Mouse (Mus musculus) MEL (cell line): Measurements from ENCODE around the gene Fnbp4. TPM values are rescaled to one million over a fixed set of nuclear protein-coding genes. Genes with fewer than 3 reads are reported as not detected.

Source experiments
- DNase-seq: peaks from one replicate; pipeline ENCODE4 v3.0.0; 2011; ENCODE audit warnings: low read depth, low spot score
- H3K27ac ChIP-seq: 2 replicates; pipeline ENCODE4 v1.5.1; 2012; ENCODE audit warnings: low read depth, mild to moderate bottlenecking, control low read depth, low read length, moderate library complexity; ENCODE audit not compliant: control insufficient read depth
- H3K27me3 ChIP-seq, 2 experiments: fragments of 150-350 bp in 1 of 2; sonication (generic) in 1 of 2; 2 replicates each; pipeline ENCODE4 v1.6.1; 2012; ENCODE audit warnings: low read length in 2 of 2, mild to moderate bottlenecking in 2 of 2, improper control_type of control experiment in 1 of 2, moderate library complexity in 1 of 2; ENCODE audit not compliant: insufficient read depth in 2 of 2, control insufficient read depth in 1 of 2
- H3K36me3 ChIP-seq, 2 experiments: 2 replicates each; pipeline ENCODE4 v1.6.1; 2012 to 2014; ENCODE audit warnings: low read length in 2 of 2, improper control_type of control experiment in 1 of 2, inconsistent platforms in 1 of 2, mild to moderate bottlenecking in 1 of 2; ENCODE audit not compliant: insufficient read depth in 2 of 2, control insufficient read depth in 1 of 2
- H3K4me1 ChIP-seq, 2 experiments: fragments of 150-350 bp in 1 of 2; sonication (generic) in 1 of 2; 2 replicates each; pipeline ENCODE4 v1.6.1; 2012; ENCODE audit warnings: low read length in 2 of 2, improper control_type of control experiment in 1 of 2, mild to moderate bottlenecking in 1 of 2; ENCODE audit not compliant: insufficient read depth in 2 of 2, control insufficient read depth in 1 of 2
- H3K4me3 ChIP-seq, 2 experiments: fragments of 150-350 bp in 1 of 2; sonication (generic) in 1 of 2; 2 replicates each; pipeline ENCODE4 v1.5.1; 2012; ENCODE audit warnings: low read depth in 2 of 2, low read length in 2 of 2, mild to moderate bottlenecking in 2 of 2, moderate library complexity in 2 of 2, control low read depth in 1 of 2, improper control_type of control experiment in 1 of 2; ENCODE audit not compliant: control insufficient read depth in 1 of 2, insufficient read depth in 1 of 2
- H3K79me2 ChIP-seq: 2 replicates; pipeline ENCODE4 v1.6.1; 2012; ENCODE audit warnings: mild to moderate bottlenecking, low read length, moderate library complexity; ENCODE audit not compliant: control insufficient read depth, poor library complexity, insufficient read depth
- H3K9ac ChIP-seq: 2 replicates; pipeline ENCODE4 v1.6.1; 2012; ENCODE audit warnings: low read depth, mild to moderate bottlenecking, control low read depth, low read length, moderate library complexity; ENCODE audit not compliant: control insufficient read depth, poor library complexity, severe bottlenecking
- H3K9me3 ChIP-seq: fragments of 150-350 bp; sonication (generic); replicated peaks from 2 replicates; pipeline ENCODE4 v1.6.1; 2012; ENCODE audit warnings: mild to moderate bottlenecking, low read length, improper control_type of control experiment, moderate library complexity; ENCODE audit not compliant: insufficient read depth
- BHLHE40 ChIP-seq: IDR thresholded peaks from 2 replicates; pipeline ENCODE4 v1.6.1; 2012; ENCODE audit warnings: low read depth, mild to moderate bottlenecking, inconsistent platforms, low read length, improper control_type of control experiment, borderline replicate concordance
- CHD2 ChIP-seq: IDR thresholded peaks from 2 replicates; pipeline ENCODE4 v1.6.1; 2011; ENCODE audit warnings: low read length, improper control_type of control experiment
- CTCF ChIP-seq, 3 experiments: IDR thresholded peaks in 2 of 3; conservative IDR thresholded peaks in 1 of 3; 2 replicates each; pipeline ENCODE4 v1.5.1; 2011 to 2012; ENCODE audit warnings: low read length in 3 of 3, low read depth in 2 of 3, mild to moderate bottlenecking in 2 of 3, improper control_type of control experiment in 1 of 3, inconsistent platforms in 1 of 3, mixed read lengths in 1 of 3, moderate library complexity in 1 of 3; ENCODE audit not compliant: control insufficient read depth in 1 of 3, insufficient read depth in 1 of 3, poor library complexity in 1 of 3, severe bottlenecking in 1 of 3
- EP300 ChIP-seq, 2 experiments: IDR thresholded peaks; 2 replicates each; pipeline ENCODE4 v1.6.1; 2011; ENCODE audit warnings: improper control_type of control experiment in 2 of 2, low read length in 2 of 2, low read depth in 1 of 2, mild to moderate bottlenecking in 1 of 2
- ETS1 ChIP-seq: IDR thresholded peaks from 2 replicates; pipeline ENCODE4 v1.6.1; 2012; ENCODE audit warnings: low read depth, mild to moderate bottlenecking, inconsistent platforms, low read length, improper control_type of control experiment, moderate library complexity
- GABPA ChIP-seq: IDR thresholded peaks from 2 replicates; pipeline ENCODE4 v1.6.1; 2012; ENCODE audit warnings: low read depth, mild to moderate bottlenecking, inconsistent platforms, low read length, improper control_type of control experiment, moderate library complexity
- HCFC1 ChIP-seq: IDR thresholded peaks from 2 replicates; pipeline ENCODE4 v1.6.1; 2012; ENCODE audit warnings: low read depth, mild to moderate bottlenecking, inconsistent platforms, low read length, improper control_type of control experiment, moderate library complexity
- JUND ChIP-seq: IDR thresholded peaks from 2 replicates; pipeline ENCODE4 v1.6.1; 2011; ENCODE audit warnings: low read depth, mild to moderate bottlenecking, improper control_type of control experiment, low read length
- MYB ChIP-seq: IDR thresholded peaks from 2 replicates; pipeline ENCODE4 v1.6.1; 2011; ENCODE audit warnings: mild to moderate bottlenecking, low read depth, low read length, improper control_type of control experiment
- POLR2AphosphoS2 ChIP-seq: IDR thresholded peaks from 2 replicates; pipeline ENCODE4 v1.6.1; 2011; ENCODE audit warnings: low read length, improper control_type of control experiment
- POLR2AphosphoS5 ChIP-seq: IDR thresholded peaks from 2 replicates; pipeline ENCODE4 v1.6.1; 2012; ENCODE audit warnings: low read depth, borderline replicate concordance, mild to moderate bottlenecking, inconsistent platforms, low read length, moderate library complexity, mixed read lengths
- RAD21 ChIP-seq: IDR thresholded peaks from 2 replicates; pipeline ENCODE4 v1.6.1; 2011; ENCODE audit warnings: mild to moderate bottlenecking, low read depth, low read length, improper control_type of control experiment
- RCOR1 ChIP-seq: IDR thresholded peaks from 2 replicates; pipeline ENCODE4 v1.6.1; 2012; ENCODE audit warnings: low read depth, mild to moderate bottlenecking, inconsistent platforms, low read length, improper control_type of control experiment
- TBP ChIP-seq: IDR thresholded peaks from 2 replicates; pipeline ENCODE4 v1.8.0; 2011; ENCODE audit warnings: low read depth, low read length, improper control_type of control experiment
- TCF12 ChIP-seq: IDR thresholded peaks from 2 replicates; pipeline ENCODE4 v1.6.1; 2014; ENCODE audit warnings: low read depth, mild to moderate bottlenecking, inconsistent platforms, low read length, improper control_type of control experiment, moderate library complexity
- USF1 ChIP-seq: IDR thresholded peaks from 2 replicates; pipeline ENCODE4 v1.6.1; 2014; ENCODE audit warnings: low read depth, mild to moderate bottlenecking, inconsistent platforms, low read length, improper control_type of control experiment, moderate library complexity
- ZC3H11A ChIP-seq: IDR thresholded peaks from 2 replicates; pipeline ENCODE4 v1.6.1; 2012; ENCODE audit warnings: low read depth, mild to moderate bottlenecking, inconsistent platforms, low read length, improper control_type of control experiment
- ZKSCAN1 ChIP-seq: IDR thresholded peaks from 2 replicates; pipeline ENCODE4 v1.6.1; 2012; ENCODE audit warnings: low read depth, mild to moderate bottlenecking, inconsistent platforms, low read length, improper control_type of control experiment, moderate library complexity
- polyA plus RNA-seq, 2 experiments: library from polyadenylated mRNA; stranded (reverse) in 1 of 2; unstranded in 1 of 2; fragments of >175 nt in 1 of 2; fragments of >200 nt in 1 of 2; gene quantifications; 2 replicates each; pipeline versions ENCODE4 v1.2.1 to v1.2.4; 2012; ENCODE audit warnings: low replicate concordance in 2 of 2, low read depth in 1 of 2; ENCODE audit not compliant: insufficient read length in 2 of 2, insufficient read depth in 1 of 2, missing spikeins in 1 of 2
- total RNA-seq: library from RNA; depleted of rRNA; stranded (reverse); fragments of 300-350 nt; gene quantifications from 2 replicates; pipeline ENCODE4 v1.2.3, GENCODE M21; 2012

Gene Fnbp4
- total and polyA plus RNA-seq, 3 experiments: 42.1 to 353 (median 73.7) TPM

DNA sequence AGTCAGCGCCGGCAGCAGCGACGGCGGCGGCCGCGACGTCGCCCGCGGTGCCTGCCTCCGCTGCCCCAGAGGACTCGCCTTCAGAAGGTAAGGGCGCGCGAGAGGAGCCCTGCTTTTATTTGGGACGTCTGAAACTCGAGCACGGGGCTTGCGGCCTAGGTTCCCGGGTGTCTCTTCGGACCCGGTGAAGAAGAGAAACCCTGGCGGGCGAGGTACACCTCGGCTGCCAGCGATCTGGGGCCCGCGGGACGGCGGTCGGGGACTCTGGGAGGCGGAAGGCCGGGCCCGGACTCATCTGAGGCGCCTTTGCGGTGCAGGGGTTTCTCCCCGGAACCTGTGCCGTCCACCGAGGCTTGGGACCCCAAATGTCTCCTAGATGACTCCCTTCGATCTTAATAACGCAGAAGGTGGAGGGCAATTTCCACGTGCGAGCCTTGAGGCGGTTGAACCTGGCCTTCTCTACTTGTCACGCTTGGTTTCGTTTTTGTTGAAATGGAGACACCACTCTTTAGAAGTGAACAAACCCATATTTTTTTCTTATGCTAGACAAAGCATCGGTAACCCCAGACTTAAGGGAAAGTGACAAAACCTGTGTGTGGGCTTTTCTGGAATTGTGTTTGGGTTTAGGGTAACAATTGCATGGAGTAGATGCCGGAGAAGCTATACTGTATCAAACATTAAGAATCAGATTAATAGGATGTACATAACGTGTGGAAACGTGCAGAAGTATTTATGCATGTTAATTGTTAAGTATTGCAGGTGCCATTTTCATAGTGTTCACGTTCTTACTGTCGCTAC lies 769 bp downstream of the Fnbp4 start (continued):
- TF ChIP-seq TCF12: no peak
- TF ChIP-seq USF1: no peak
- no peak for TF ChIP-seq BHLHE40
- no peak for TF ChIP-seq CTCF (IDR thresholded peaks at IDR 0.05 in 2 of 3, conservative IDR thresholded peaks at IDR 0.05 in 1 of 3; ENCODE audit: control insufficient read depth in 1 of 3, insufficient read depth in 1 of 3, low read depth in 2 of 3, low read length in 3 of 3, poor library complexity in 1 of 3, severe bottlenecking in 1 of 3)

DNA sequence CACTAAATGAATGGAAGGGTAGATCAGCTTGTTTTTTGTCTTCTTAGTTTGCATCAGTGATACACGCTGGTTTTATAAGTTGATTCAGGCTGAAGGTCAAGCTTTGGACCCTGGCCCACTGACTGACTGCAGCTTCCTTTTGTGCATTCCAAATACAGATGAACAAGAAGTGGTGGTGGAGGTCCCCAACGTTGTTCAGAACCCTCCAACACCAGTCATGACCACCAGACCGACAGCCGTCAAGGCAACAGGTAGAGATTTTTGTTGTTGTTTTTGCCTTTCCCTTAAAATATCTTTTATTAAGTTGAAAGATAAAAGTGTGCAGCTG lies 1.3 kb downstream of the Fnbp4 start:
- H3K4me1 ChIP-seq: peaks cover 8 to 25% of the 10 kb centered on the region in 2 experiments
- peaks cover 55% of the 10 kb centered on the region for H3K79me2 ChIP-seq
- H3K36me3 ChIP-seq: peaks cover 22 to 39% of the 10 kb centered on the region in 2 experiments
- DNase-seq: peak; percentile 49
- peak overlapping the region; percentile 98 for H3K9ac ChIP-seq
- peak overlapping the region; percentile 87; the same call in 1 of the 2 replicates for H3K27ac ChIP-seq
- H3K4me3 ChIP-seq: peak overlapping the region; percentile 84 to 86
- TF ChIP-seq CTCF (IDR thresholded peaks at IDR 0.05 in 2 of 3, conservative IDR thresholded peaks at IDR 0.05 in 1 of 3; ENCODE audit: control insufficient read depth in 1 of 3, insufficient read depth in 1 of 3, low read depth in 2 of 3, low read length in 3 of 3, poor library complexity in 1 of 3, severe bottlenecking in 1 of 3) (no peak), POLR2AphosphoS2 (no peak), TBP (no peak), HCFC1 (no peak), ETS1 (no peak), USF1 (no peak), CHD2 (no peak), ZC3H11A (no peak), GABPA (no peak), JUND (no peak), TCF12 (no peak), ZKSCAN1 (no peak), RAD21 (no peak), EP300 (IDR thresholded peaks at IDR 0.05; ENCODE audit: low read depth in 1 of 2, low read length in 2 of 2) (no peak), MYB (no peak), POLR2AphosphoS5 (no peak), RCOR1 (no peak)
- H3K9me3 ChIP-seq: no peaks in the 10 kb centered on the region
- H3K27me3 ChIP-seq: no peaks in the 10 kb centered on the region
